Mouse (Mus musculus) liver, postnatal 0 days (tissue): ENCODE measurements around the gene Sult3a2.

Experiments
- CTCF ChIP-seq: sonication (generic); IDR thresholded peaks from 2 replicates; pipeline ENCODE4 v1.5.1; 2016; ENCODE audit warnings: antibody characterized with exemption, low read depth
- EP300 ChIP-seq: IDR thresholded peaks from 2 replicates; pipeline ENCODE4 v1.6.1; 2016; ENCODE audit warnings: antibody characterized with exemption, low read depth, mild to moderate bottlenecking

GRCm38 (mm10) chr10:33786604-33787003 lies at the start of gene Sult3a2:
- no peak for TF ChIP-seq CTCF
- no peak for TF ChIP-seq EP300
